Mouse (Mus musculus) left cerebral cortex, adult 9 months (tissue): ENCODE measurements around the gene Parp1.

Experiments used
- DNase-seq, 2 experiments: peaks; one replicate each; pipeline ENCODE4 v3.0.0; 2022; ENCODE audit warnings: low spot score in 2 of 2

Parp1 gene

GRCm38 (mm10) chr1:180568761-180569452 is at the start of gene Parp1:
Gene Parp1 (plus strand): TSS chr1:180568924.
- DNase-seq = peak; percentile 89 to 97

- DNase-seq = no peak
Observed at GRCm38 (mm10) chr1:180519520-180519919, 49.2 kb upstream of the Parp1 start.

- peak; percentile 66 to 87 for DNase-seq
Observed at GRCm38 (mm10) chr1:180520190-180520589, 48.5 kb upstream of the Parp1 start.

- DNase-seq = no peak
Observed at GRCm38 (mm10) chr1:180523320-180523719, 45.4 kb upstream of the Parp1 start.

GRCm38 (mm10) chr1:180525301-180525700 is 43.4 kb upstream of the Parp1 start:
- no peak for DNase-seq

- DNase-seq = no peak
Observed at GRCm38 (mm10) chr1:180529847-180530246, 38.9 kb upstream of the Parp1 start.

- no peak for DNase-seq
Observed at GRCm38 (mm10) chr1:180530457-180531263, 38.1 kb upstream of the Parp1 start.

- DNase-seq = no peak
Observed at GRCm38 (mm10) chr1:180532671-180533070, 36.1 kb upstream of the Parp1 start.

GRCm38 (mm10) chr1:180536719-180537118 is 32.0 kb upstream of the Parp1 start:
- no peak for DNase-seq

GRCm38 (mm10) chr1:180541251-180541650 is 27.5 kb upstream of the Parp1 start:
- DNase-seq = no peak

- no peak for DNase-seq
Observed at GRCm38 (mm10) chr1:180541883-180542711, 26.6 kb upstream of the Parp1 start.

GRCm38 (mm10) chr1:180542712-180543371 is 25.9 kb upstream of the Parp1 start:
- DNase-seq = no peak

GRCm38 (mm10) chr1:180545918-180546545 is 22.7 kb upstream of the Parp1 start:
- DNase-seq = no peak

- no peak for DNase-seq
Observed at GRCm38 (mm10) chr1:180546798-180547750, 21.6 kb upstream of the Parp1 start.

GRCm38 (mm10) chr1:180547751-180548669 is 20.7 kb upstream of the Parp1 start:
- no peak for DNase-seq

- DNase-seq = peak; percentile 32 to 64
Observed at GRCm38 (mm10) chr1:180549539-180550308, 19.0 kb upstream of the Parp1 start.

- DNase-seq = no peak
Observed at GRCm38 (mm10) chr1:180550770-180551169, 18.0 kb upstream of the Parp1 start.

GRCm38 (mm10) chr1:180556899-180557298 is 11.8 kb upstream of the Parp1 start:
- no peak for DNase-seq
